Mouse (Mus musculus) MEL (cell line): ENCODE data around the gene Adam1b. TPM values are rescaled to one million over a fixed set of nuclear protein-coding genes. Genes with fewer than 3 reads are reported as not detected.

Source experiments
- DNase-seq: peaks from one replicate; pipeline ENCODE4 v3.0.0; 2011; ENCODE audit warnings: low read depth, low spot score
- H3K27ac ChIP-seq: 2 replicates; pipeline ENCODE4 v1.5.1; 2012; ENCODE audit warnings: low read depth, mild to moderate bottlenecking, control low read depth, low read length, moderate library complexity; ENCODE audit not compliant: control insufficient read depth
- H3K27me3 ChIP-seq, 2 experiments: fragments of 150-350 bp in 1 of 2; sonication (generic) in 1 of 2; 2 replicates each; pipeline ENCODE4 v1.6.1; 2012; ENCODE audit warnings: low read length in 2 of 2, mild to moderate bottlenecking in 2 of 2, improper control_type of control experiment in 1 of 2, moderate library complexity in 1 of 2; ENCODE audit not compliant: insufficient read depth in 2 of 2, control insufficient read depth in 1 of 2
- H3K36me3 ChIP-seq, 2 experiments: 2 replicates each; pipeline ENCODE4 v1.6.1; 2012 to 2014; ENCODE audit warnings: low read length in 2 of 2, improper control_type of control experiment in 1 of 2, inconsistent platforms in 1 of 2, mild to moderate bottlenecking in 1 of 2; ENCODE audit not compliant: insufficient read depth in 2 of 2, control insufficient read depth in 1 of 2
- H3K4me1 ChIP-seq, 2 experiments: fragments of 150-350 bp in 1 of 2; sonication (generic) in 1 of 2; 2 replicates each; pipeline ENCODE4 v1.6.1; 2012; ENCODE audit warnings: low read length in 2 of 2, improper control_type of control experiment in 1 of 2, mild to moderate bottlenecking in 1 of 2; ENCODE audit not compliant: insufficient read depth in 2 of 2, control insufficient read depth in 1 of 2
- H3K4me3 ChIP-seq, 2 experiments: fragments of 150-350 bp in 1 of 2; sonication (generic) in 1 of 2; 2 replicates each; pipeline ENCODE4 v1.5.1; 2012; ENCODE audit warnings: low read depth in 2 of 2, low read length in 2 of 2, mild to moderate bottlenecking in 2 of 2, moderate library complexity in 2 of 2, control low read depth in 1 of 2, improper control_type of control experiment in 1 of 2; ENCODE audit not compliant: control insufficient read depth in 1 of 2, insufficient read depth in 1 of 2
- H3K79me2 ChIP-seq: 2 replicates; pipeline ENCODE4 v1.6.1; 2012; ENCODE audit warnings: mild to moderate bottlenecking, low read length, moderate library complexity; ENCODE audit not compliant: control insufficient read depth, poor library complexity, insufficient read depth
- H3K9ac ChIP-seq: 2 replicates; pipeline ENCODE4 v1.6.1; 2012; ENCODE audit warnings: low read depth, mild to moderate bottlenecking, control low read depth, low read length, moderate library complexity; ENCODE audit not compliant: control insufficient read depth, poor library complexity, severe bottlenecking
- H3K9me3 ChIP-seq: fragments of 150-350 bp; sonication (generic); replicated peaks from 2 replicates; pipeline ENCODE4 v1.6.1; 2012; ENCODE audit warnings: mild to moderate bottlenecking, low read length, improper control_type of control experiment, moderate library complexity; ENCODE audit not compliant: insufficient read depth
- BHLHE40 ChIP-seq: IDR thresholded peaks from 2 replicates; pipeline ENCODE4 v1.6.1; 2012; ENCODE audit warnings: low read depth, mild to moderate bottlenecking, inconsistent platforms, low read length, improper control_type of control experiment, borderline replicate concordance
- CHD1 ChIP-seq: IDR thresholded peaks from 2 replicates; pipeline ENCODE4 v1.6.1; 2012; ENCODE audit warnings: low read depth, mild to moderate bottlenecking, inconsistent platforms, low read length, improper control_type of control experiment
- CHD2 ChIP-seq: IDR thresholded peaks from 2 replicates; pipeline ENCODE4 v1.6.1; 2011; ENCODE audit warnings: low read length, improper control_type of control experiment
- CTCF ChIP-seq, 3 experiments: IDR thresholded peaks in 2 of 3; conservative IDR thresholded peaks in 1 of 3; 2 replicates each; pipeline ENCODE4 v1.5.1; 2011 to 2012; ENCODE audit warnings: low read length in 3 of 3, low read depth in 2 of 3, mild to moderate bottlenecking in 2 of 3, improper control_type of control experiment in 1 of 3, inconsistent platforms in 1 of 3, mixed read lengths in 1 of 3, moderate library complexity in 1 of 3; ENCODE audit not compliant: control insufficient read depth in 1 of 3, insufficient read depth in 1 of 3, poor library complexity in 1 of 3, severe bottlenecking in 1 of 3
- ELF1 ChIP-seq: IDR thresholded peaks from 2 replicates; pipeline ENCODE4 v1.6.1; 2014; ENCODE audit warnings: low read depth, mild to moderate bottlenecking, inconsistent platforms, low read length, improper control_type of control experiment, moderate library complexity
- ETS1 ChIP-seq: IDR thresholded peaks from 2 replicates; pipeline ENCODE4 v1.6.1; 2012; ENCODE audit warnings: low read depth, mild to moderate bottlenecking, inconsistent platforms, low read length, improper control_type of control experiment, moderate library complexity
- JUND ChIP-seq: IDR thresholded peaks from 2 replicates; pipeline ENCODE4 v1.6.1; 2011; ENCODE audit warnings: low read depth, mild to moderate bottlenecking, improper control_type of control experiment, low read length
- KAT2A ChIP-seq: conservative IDR thresholded peaks from 2 replicates; pipeline ENCODE4 v1.6.1; 2012; ENCODE audit warnings: low read depth, low read length, improper control_type of control experiment, inconsistent platforms
- MAFK ChIP-seq: IDR thresholded peaks from 2 replicates; pipeline ENCODE4 v1.6.1; 2011; ENCODE audit warnings: low read depth, mild to moderate bottlenecking, low read length, improper control_type of control experiment, borderline replicate concordance
- MXI1 ChIP-seq: IDR thresholded peaks from 2 replicates; pipeline ENCODE4 v1.6.1; 2011; ENCODE audit warnings: mild to moderate bottlenecking, low read depth, low read length, improper control_type of control experiment
- MYB ChIP-seq: IDR thresholded peaks from 2 replicates; pipeline ENCODE4 v1.6.1; 2011; ENCODE audit warnings: mild to moderate bottlenecking, low read depth, low read length, improper control_type of control experiment
- NELFE ChIP-seq: IDR thresholded peaks from 2 replicates; pipeline ENCODE4 v1.6.1; 2011; ENCODE audit warnings: low read depth, low read length, improper control_type of control experiment
- NRF1 ChIP-seq: IDR thresholded peaks from 2 replicates; pipeline ENCODE4 v1.6.1; 2014; ENCODE audit warnings: low read depth, mild to moderate bottlenecking, inconsistent platforms, low read length, improper control_type of control experiment, moderate library complexity; ENCODE audit not compliant: poor library complexity, insufficient read depth, severe bottlenecking
- POLR2AphosphoS5 ChIP-seq: IDR thresholded peaks from 2 replicates; pipeline ENCODE4 v1.6.1; 2012; ENCODE audit warnings: low read depth, borderline replicate concordance, mild to moderate bottlenecking, inconsistent platforms, low read length, moderate library complexity, mixed read lengths
- RAD21 ChIP-seq: IDR thresholded peaks from 2 replicates; pipeline ENCODE4 v1.6.1; 2011; ENCODE audit warnings: mild to moderate bottlenecking, low read depth, low read length, improper control_type of control experiment
- RCOR1 ChIP-seq: IDR thresholded peaks from 2 replicates; pipeline ENCODE4 v1.6.1; 2012; ENCODE audit warnings: low read depth, mild to moderate bottlenecking, inconsistent platforms, low read length, improper control_type of control experiment
- TAL1 ChIP-seq: IDR thresholded peaks from 2 replicates; pipeline ENCODE4 v1.6.1; 2012; ENCODE audit warnings: mild to moderate bottlenecking, inconsistent platforms, low read length, moderate library complexity, mixed read lengths
- TCF12 ChIP-seq: IDR thresholded peaks from 2 replicates; pipeline ENCODE4 v1.6.1; 2014; ENCODE audit warnings: low read depth, mild to moderate bottlenecking, inconsistent platforms, low read length, improper control_type of control experiment, moderate library complexity
- UBTF ChIP-seq: IDR thresholded peaks from 2 replicates; pipeline ENCODE4 v1.6.1; 2012; ENCODE audit warnings: low read depth, mild to moderate bottlenecking, inconsistent platforms, low read length, improper control_type of control experiment, moderate library complexity, borderline replicate concordance; ENCODE audit not compliant: insufficient read depth
- USF1 ChIP-seq: IDR thresholded peaks from 2 replicates; pipeline ENCODE4 v1.6.1; 2014; ENCODE audit warnings: low read depth, mild to moderate bottlenecking, inconsistent platforms, low read length, improper control_type of control experiment, moderate library complexity
- ZC3H11A ChIP-seq: IDR thresholded peaks from 2 replicates; pipeline ENCODE4 v1.6.1; 2012; ENCODE audit warnings: low read depth, mild to moderate bottlenecking, inconsistent platforms, low read length, improper control_type of control experiment
- ZKSCAN1 ChIP-seq: IDR thresholded peaks from 2 replicates; pipeline ENCODE4 v1.6.1; 2012; ENCODE audit warnings: low read depth, mild to moderate bottlenecking, inconsistent platforms, low read length, improper control_type of control experiment, moderate library complexity
- ZMIZ1 ChIP-seq: IDR thresholded peaks from 2 replicates; pipeline ENCODE4 v1.6.1; 2012; ENCODE audit warnings: low read depth, mild to moderate bottlenecking, inconsistent platforms, low read length, improper control_type of control experiment, moderate library complexity
- ZNF384 ChIP-seq: IDR thresholded peaks from 2 replicates; pipeline ENCODE4 v1.6.1; 2012; ENCODE audit warnings: low read depth, mild to moderate bottlenecking, inconsistent platforms, low read length, improper control_type of control experiment
- polyA plus RNA-seq, 2 experiments: library from polyadenylated mRNA; stranded (reverse) in 1 of 2; unstranded in 1 of 2; fragments of >175 nt in 1 of 2; fragments of >200 nt in 1 of 2; gene quantifications; 2 replicates each; pipeline versions ENCODE4 v1.2.1 to v1.2.4; 2012; ENCODE audit warnings: low replicate concordance in 2 of 2, low read depth in 1 of 2; ENCODE audit not compliant: insufficient read length in 2 of 2, insufficient read depth in 1 of 2, missing spikeins in 1 of 2
- total RNA-seq: library from RNA; depleted of rRNA; stranded (reverse); fragments of 300-350 nt; gene quantifications from 2 replicates; pipeline ENCODE4 v1.2.3, GENCODE M21; 2012; rRNA removed

Gene Adam1b
- total RNA-seq = not detected in 2 replicates
- under 1 TPM in 1 of 2 experiments, not detected in 1; 0.06 TPM for polyA plus RNA-seq

- DNase-seq = no peak
- no peaks in the 10 kb centered on the region for H3K27me3 ChIP-seq
- H3K9me3 ChIP-seq = no peaks in the 10 kb centered on the region
- TF ChIP-seq ELF1 (no peak), UBTF (no peak), ZC3H11A (no peak), USF1 (no peak), MAFK (no peak), RAD21 (no peak), ZNF384 (no peak), MXI1 (no peak)
- no peaks in the 10 kb centered on the region for H3K36me3 ChIP-seq
- no peak within 1 kb of the TSS for H3K27ac ChIP-seq
- no peak within 1 kb of the TSS for H3K9ac ChIP-seq
- H3K79me2 ChIP-seq = no peaks in the 10 kb centered on the region
- H3K4me1 ChIP-seq = peaks cover 0 to 15% of the 10 kb centered on the region in 2 experiments; a peak in 2 of 4 replicates
- H3K4me3 ChIP-seq = no peak within 1 kb of the TSS
Observed at GRCm38 (mm10) chr5:121503231-121503630, at the start of gene Adam1b. Adam1b (minus strand) TSS chr5:121503435.

- peaks cover 17% of the 10 kb centered on the region for H3K79me2 ChIP-seq
- peaks cover 0 to 11% of the 10 kb centered on the region in 2 experiments; a peak in 3 of 4 replicates for H3K4me1 ChIP-seq
- H3K36me3 ChIP-seq = peaks cover 0 to 10% of the 10 kb centered on the region in 2 experiments; a peak in 2 of 4 replicates
- TF ChIP-seq TAL1 (no peak), RAD21 (no peak), ZC3H11A (no peak), MXI1 (no peak), ETS1 (no peak), ZKSCAN1 (no peak), UBTF (no peak), MAFK (no peak), BHLHE40 (no peak), KAT2A (no peak)
- no peaks in the 10 kb centered on the region for H3K9me3 ChIP-seq
- H3K9ac ChIP-seq = no peak overlapping the region
- H3K4me3 ChIP-seq = no peak overlapping the region
- no peaks in the 10 kb centered on the region for H3K27me3 ChIP-seq
- no peak for DNase-seq
- H3K27ac ChIP-seq = no peak overlapping the region
Observed at GRCm38 (mm10) chr5:121549196-121549595, 46.0 kb upstream of the Adam1b start.

GRCm38 (mm10) chr5:121547084-121547483 is 43.8 kb upstream of the Adam1b start:
- no peak overlapping the region for H3K9ac ChIP-seq
- H3K4me3 ChIP-seq = no peak overlapping the region
- H3K27ac ChIP-seq = no peak overlapping the region
- H3K79me2 ChIP-seq = peaks cover 33% of the 10 kb centered on the region
- peaks cover 4 to 12% of the 10 kb centered on the region in 2 experiments for H3K4me1 ChIP-seq
- no peaks in the 10 kb centered on the region for H3K9me3 ChIP-seq
- no peak for DNase-seq
- peaks cover 0 to 25% of the 10 kb centered on the region in 2 experiments; a peak in 2 of 4 replicates for H3K36me3 ChIP-seq
- H3K27me3 ChIP-seq = no peaks in the 10 kb centered on the region
- TF ChIP-seq ZMIZ1 (no peak), CHD1 (no peak), ZKSCAN1 (no peak), NELFE (no peak), TAL1 (no peak), MYB (no peak), CTCF (IDR thresholded peaks at IDR 0.05 in 2 of 3, conservative IDR thresholded peaks at IDR 0.05 in 1 of 3; ENCODE audit: control insufficient read depth in 1 of 3, insufficient read depth in 1 of 3, low read depth in 2 of 3, low read length in 3 of 3, poor library complexity in 1 of 3, severe bottlenecking in 1 of 3) (no peak), TCF12 (no peak), RCOR1 (no peak), NRF1 (no peak), POLR2AphosphoS5 (no peak), JUND (no peak), BHLHE40 (no peak), CHD2 (no peak), KAT2A (no peak)
